Mouse (Mus musculus): ENCODE data around the gene Arhgef1. TPM values are rescaled to one million over a fixed set of nuclear protein-coding genes. Genes with fewer than 3 reads are reported as not detected.

Arhgef1 gene
- total and polyA plus RNA-seq, 3 experiments: 17.8 to 128 (median 37.8) TPM

- Histone ChIP-seq H3K9me3 (replicated peaks; ENCODE audit: low read length) (no peaks in the 10 kb centered on the region), H3K4me2 (ENCODE audit: insufficient read depth, low read depth, poor library complexity, severe bottlenecking) (no peak overlapping the region), H3K27me3 (replicated peaks) (no peaks in the 10 kb centered on the region), H3K4me1 (ENCODE audit: control insufficient read depth in 1 of 2, insufficient read depth in 2 of 2) (peaks cover 0 to 4% of the 10 kb centered on the region in 2 experiments; a peak in 2 of 4 replicates), H3K4me3 (replicated peaks in 1 of 3; ENCODE audit: low read depth in 2 of 3, low read length in 2 of 3, poor library complexity in 1 of 3) (no peak overlapping the region), H3K79me2 (replicated peaks; ENCODE audit: control insufficient read depth, extremely low read depth, insufficient read depth, poor library complexity, severe bottlenecking) (0 out of 2 replicates have a peak, but pooled peaks cover 2% of the 10 kb centered on the region), H3K36me3 (replicated peaks in 1 of 2; ENCODE audit: control insufficient read depth in 1 of 2, insufficient read depth in 1 of 2, low read length in 1 of 2) (peaks cover 61 to 74% of the 10 kb centered on the region in 2 experiments), H3K9ac (ENCODE audit: insufficient read depth, low read depth) (no peak overlapping the region), H3K27ac (ENCODE audit: insufficient read depth, low read depth) (no peak overlapping the region)
- in situ Hi-C loops (cut with MboI; ENCODE audit: low pct_ligation_motif_present, low pct_unique_long_range_greater_than_20kb, low sequenced_read_pairs): no loop called here
- no peak for TF ChIP-seq HCFC1 (IDR thresholded peaks at IDR 0.05; ENCODE audit: low read depth, low read length)
- TF ChIP-seq MEF2A (IDR thresholded peaks at IDR 0.05; ENCODE audit: borderline replicate concordance, low read depth, low read length): no peak
- no peak for TF ChIP-seq PAX5 (IDR thresholded peaks at IDR 0.05; ENCODE audit: low read length)
- no peak for TF ChIP-seq POLR2AphosphoS2 (IDR thresholded peaks at IDR 0.05; ENCODE audit: low read depth, low read length)
- no peak for TF ChIP-seq GABPA (IDR thresholded peaks at IDR 0.05; ENCODE audit: insufficient replicate concordance, low read depth, low read length)
- TF ChIP-seq KAT2A (IDR thresholded peaks at IDR 0.05; ENCODE audit: insufficient replicate concordance, low read length): no peak
- no peak for TF ChIP-seq MXI1 (IDR thresholded peaks at IDR 0.05; ENCODE audit: low read depth, low read length)
- TF ChIP-seq MAX (IDR thresholded peaks at IDR 0.05; ENCODE audit: low read length): no peak
- TF ChIP-seq USF1 (IDR thresholded peaks at IDR 0.05; ENCODE audit: low read depth, low read length): no peak
- TF ChIP-seq ETS1 (conservative IDR thresholded peaks at IDR 0.05; ENCODE audit: low read depth, low read length): no peak
- no peak for TF ChIP-seq SIN3A (IDR thresholded peaks at IDR 0.05; ENCODE audit: low read length)
- no peak for DNase-seq (ENCODE audit: extremely low read depth)
- dilution Hi-C loops (cut with MboI; ENCODE audit: extremely low pct_ligation_motif_present, extremely low pct_unique_long_range_greater_than_20kb, low sequenced_read_pairs): no loop called here
Measured at GRCm38 (mm10) chr7:24912480-24912879, 9.8 kb downstream of the Arhgef1 start.

DNA sequence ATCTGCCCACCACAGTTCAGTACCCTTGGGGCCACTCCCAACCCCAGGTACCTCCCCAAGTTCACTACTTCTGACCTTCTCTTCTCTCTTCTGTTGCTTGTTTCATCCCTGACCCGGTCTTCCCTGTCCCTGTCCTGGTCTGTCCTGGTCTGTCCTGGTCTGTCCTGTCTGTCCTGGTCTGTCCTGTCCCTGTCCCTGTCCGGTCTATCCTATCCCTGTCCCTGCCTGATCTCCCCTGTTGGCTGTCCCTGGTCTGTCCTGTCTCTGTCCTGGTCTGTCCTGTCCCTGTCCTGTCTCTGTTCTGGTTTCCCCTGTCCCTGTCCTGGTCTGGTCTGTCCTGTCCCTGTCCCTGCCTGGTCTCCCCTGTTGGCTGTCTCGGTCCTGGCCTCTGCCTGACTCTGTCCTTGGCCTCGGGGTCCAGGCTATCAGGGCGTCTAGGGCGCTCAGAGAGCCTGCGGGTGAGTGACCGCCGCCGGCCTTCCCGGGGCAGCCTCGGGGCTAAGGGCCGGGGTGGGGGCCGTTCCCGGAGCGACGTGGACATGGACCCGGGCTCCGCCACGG, 16.1 kb downstream of the Arhgef1 start:
- H3K4me1 ChIP-seq (ENCODE audit: control insufficient read depth in 1 of 2, insufficient read depth in 2 of 2): no peaks in the 10 kb centered on the region
- in situ Hi-C loops (cut with MboI; ENCODE audit: low pct_ligation_motif_present, low pct_unique_long_range_greater_than_20kb, low sequenced_read_pairs): no loop called here
- no peaks in the 10 kb centered on the region for H3K9me3 ChIP-seq (replicated peaks; ENCODE audit: low read length)
- H3K4me2 ChIP-seq (ENCODE audit: insufficient read depth, low read depth, poor library complexity, severe bottlenecking): no peak overlapping the region
- no peaks in the 10 kb centered on the region for H3K79me2 ChIP-seq (replicated peaks; ENCODE audit: control insufficient read depth, extremely low read depth, insufficient read depth, poor library complexity, severe bottlenecking)
- DNase-seq (ENCODE audit: extremely low read depth): no peak
- TF ChIP-seq NRF1 (IDR thresholded peaks at IDR 0.05; ENCODE audit: low read depth, low read length): no peak
- dilution Hi-C loops (cut with MboI; ENCODE audit: extremely low pct_ligation_motif_present, extremely low pct_unique_long_range_greater_than_20kb, low sequenced_read_pairs): no loop called here
- peaks cover 72% of the 10 kb centered on the region in 2 experiments for H3K36me3 ChIP-seq (replicated peaks in 1 of 2; ENCODE audit: control insufficient read depth in 1 of 2, insufficient read depth in 1 of 2, low read length in 1 of 2)
- H3K27ac ChIP-seq (ENCODE audit: insufficient read depth, low read depth): no peak overlapping the region; the same call in 1 of the 2 replicates
- no peak overlapping the region for H3K9ac ChIP-seq (ENCODE audit: insufficient read depth, low read depth)
- no peaks in the 10 kb centered on the region for H3K27me3 ChIP-seq (replicated peaks)
- H3K4me3 ChIP-seq (replicated peaks in 1 of 3; ENCODE audit: low read depth in 2 of 3, low read length in 2 of 3, poor library complexity in 1 of 3): no peak overlapping the region

DNA sequence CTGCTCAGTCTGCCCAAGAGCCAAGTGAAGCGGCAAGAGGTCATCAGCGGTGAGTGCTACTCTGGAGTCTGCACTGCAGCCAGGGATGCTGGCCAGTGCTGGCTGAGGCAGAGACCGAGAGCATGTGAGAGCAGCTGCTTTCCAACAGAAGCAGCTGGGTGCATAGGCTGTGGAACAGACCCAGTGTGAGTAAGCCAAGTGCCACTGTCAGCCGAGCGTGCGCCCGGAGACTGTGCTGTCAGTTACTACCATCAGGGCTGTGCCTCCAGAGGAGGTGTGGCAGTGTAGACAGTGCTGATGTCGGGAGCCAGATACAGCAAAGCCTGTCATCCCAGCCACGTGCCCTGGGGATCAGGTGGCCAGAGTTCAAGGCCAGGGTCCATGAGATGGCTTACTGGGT, 17.0 kb downstream of the Arhgef1 start:
- Histone ChIP-seq H3K36me3 (replicated peaks in 1 of 2; ENCODE audit: control insufficient read depth in 1 of 2, insufficient read depth in 1 of 2, low read length in 1 of 2) (peaks cover 79 to 81% of the 10 kb centered on the region in 2 experiments), H3K9ac (ENCODE audit: insufficient read depth, low read depth) (no peak overlapping the region), H3K27ac (ENCODE audit: insufficient read depth, low read depth) (no peak overlapping the region; the same call in 1 of the 2 replicates), H3K4me1 (ENCODE audit: control insufficient read depth in 1 of 2, insufficient read depth in 2 of 2) (no peaks in the 10 kb centered on the region), H3K9me3 (replicated peaks; ENCODE audit: low read length) (no peaks in the 10 kb centered on the region), H3K27me3 (replicated peaks) (no peaks in the 10 kb centered on the region), H3K4me2 (ENCODE audit: insufficient read depth, low read depth, poor library complexity, severe bottlenecking) (no peak overlapping the region), H3K79me2 (replicated peaks; ENCODE audit: control insufficient read depth, extremely low read depth, insufficient read depth, poor library complexity, severe bottlenecking) (no peaks in the 10 kb centered on the region), H3K4me3 (replicated peaks in 1 of 3; ENCODE audit: low read depth in 2 of 3, low read length in 2 of 3, poor library complexity in 1 of 3) (no peak overlapping the region)
- TF ChIP-seq HCFC1 (IDR thresholded peaks at IDR 0.05; ENCODE audit: low read depth, low read length): no peak
- TF ChIP-seq ELF1 (IDR thresholded peaks at IDR 0.05; ENCODE audit: low read depth, low read length): no peak
- no peak for TF ChIP-seq PAX5 (IDR thresholded peaks at IDR 0.05; ENCODE audit: low read length)
- TF ChIP-seq MEF2A (IDR thresholded peaks at IDR 0.05; ENCODE audit: borderline replicate concordance, low read depth, low read length): no peak
- no peak for TF ChIP-seq SMC3 (IDR thresholded peaks at IDR 0.05; ENCODE audit: low read depth, low read length)
- TF ChIP-seq JUND (conservative IDR thresholded peaks at IDR 0.05; ENCODE audit: low read depth, low read length): no peak
- TF ChIP-seq ETS1 (conservative IDR thresholded peaks at IDR 0.05; ENCODE audit: low read depth, low read length): no peak
- no peak for TF ChIP-seq UBTF (IDR thresholded peaks at IDR 0.05; ENCODE audit: low read depth, low read length)
- no peak for TF ChIP-seq ZMIZ1 (IDR thresholded peaks at IDR 0.05; ENCODE audit: low read depth, low read length)
- no peak for TF ChIP-seq ZC3H11A (IDR thresholded peaks at IDR 0.05; ENCODE audit: low read depth, low read length)
- no peak for TF ChIP-seq USF1 (IDR thresholded peaks at IDR 0.05; ENCODE audit: low read depth, low read length)
- in situ Hi-C loops (cut with MboI; ENCODE audit: low pct_ligation_motif_present, low pct_unique_long_range_greater_than_20kb, low sequenced_read_pairs): no loop called here
- DNase-seq (ENCODE audit: extremely low read depth): no peak
- dilution Hi-C loops (cut with MboI; ENCODE audit: extremely low pct_ligation_motif_present, extremely low pct_unique_long_range_greater_than_20kb, low sequenced_read_pairs): no loop called here

Measured in CH12.LX (cell line).